Mouse (Mus musculus): ENCODE data around the gene Map3k14.

GRCm38 (mm10) chr11:103181349-103181748, 85.9 kb downstream of the Map3k14 start:
- no peak for TF ChIP-seq CTCF (IDR thresholded peaks at IDR 0.05; ENCODE audit: low read depth, low read length)
- TF ChIP-seq POLR2A (IDR thresholded peaks at IDR 0.05; ENCODE audit: borderline replicate concordance, low read depth, low read length), result no peak
